Mouse (Mus musculus) heart, postnatal 4 days (tissue): ENCODE data around the gene Rab19. TPM values are rescaled to one million over a fixed set of nuclear protein-coding genes. Genes with fewer than 3 reads are reported as not detected.
"Not testable (repeated sequence)": the region's sequence is repeated elsewhere in the genome, so short reads cannot be mapped to it uniquely, and the experiment has no call there.

ENCODE experiments used
- DNase-seq: peaks from one replicate; pipeline ENCODE4 v3.0.0; 2021
- total RNA-seq, 2 experiments: library from RNA; stranded (reverse); gene quantifications; 2 replicates each; pipeline ENCODE4 v1.2.3; 2021

The Rab19 gene
- total RNA-seq, 2 experiments from 2014 or later: 0.17 to 0.23 TPM

DNA sequence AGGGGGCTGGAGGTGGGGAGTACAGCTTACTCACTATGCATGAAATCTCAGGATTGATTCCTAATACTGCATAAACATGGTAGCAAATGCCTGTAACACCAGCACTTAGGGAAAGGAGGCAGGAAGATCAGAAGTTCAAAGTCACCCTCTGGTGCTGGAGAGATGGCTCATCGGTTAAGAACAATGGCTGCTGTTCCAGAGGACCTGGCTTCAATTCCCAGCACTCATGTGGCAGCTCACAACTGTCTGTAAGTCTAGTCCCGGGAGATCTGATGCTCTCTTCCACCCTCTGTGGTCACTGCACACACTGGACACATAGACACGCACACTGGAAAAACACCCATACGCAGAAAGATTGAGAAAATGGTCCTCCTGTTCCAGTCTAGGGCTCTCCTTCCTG lies 52.2 kb downstream of the Rab19 start:
- DNase-seq: no peak

DNA sequence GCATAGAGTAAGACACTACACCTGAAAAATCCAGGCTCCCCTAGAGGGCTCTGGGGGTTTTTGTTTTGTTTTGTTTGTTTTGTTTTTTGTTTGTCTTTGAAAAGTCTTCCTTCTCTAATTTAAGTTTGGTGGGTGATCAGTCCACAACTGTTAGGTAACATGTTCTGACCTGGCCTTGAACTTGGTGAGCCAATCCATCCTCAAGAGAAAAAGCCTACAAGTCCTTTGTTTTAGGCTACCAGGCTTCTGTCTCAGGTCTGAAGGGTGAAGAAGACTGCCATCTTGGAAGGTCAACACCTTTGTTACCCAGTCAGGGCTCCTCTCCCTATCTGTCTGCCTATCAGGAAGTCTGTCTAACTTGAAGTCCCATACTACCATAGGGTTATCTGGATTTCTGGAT lies 52.7 kb downstream of the Rab19 start:
- DNase-seq: no peak

- DNase-seq: no peak
Observed at GRCm38 (mm10) chr6:39434111-39434885, 53.3 kb downstream of the Rab19 start.

DNA sequence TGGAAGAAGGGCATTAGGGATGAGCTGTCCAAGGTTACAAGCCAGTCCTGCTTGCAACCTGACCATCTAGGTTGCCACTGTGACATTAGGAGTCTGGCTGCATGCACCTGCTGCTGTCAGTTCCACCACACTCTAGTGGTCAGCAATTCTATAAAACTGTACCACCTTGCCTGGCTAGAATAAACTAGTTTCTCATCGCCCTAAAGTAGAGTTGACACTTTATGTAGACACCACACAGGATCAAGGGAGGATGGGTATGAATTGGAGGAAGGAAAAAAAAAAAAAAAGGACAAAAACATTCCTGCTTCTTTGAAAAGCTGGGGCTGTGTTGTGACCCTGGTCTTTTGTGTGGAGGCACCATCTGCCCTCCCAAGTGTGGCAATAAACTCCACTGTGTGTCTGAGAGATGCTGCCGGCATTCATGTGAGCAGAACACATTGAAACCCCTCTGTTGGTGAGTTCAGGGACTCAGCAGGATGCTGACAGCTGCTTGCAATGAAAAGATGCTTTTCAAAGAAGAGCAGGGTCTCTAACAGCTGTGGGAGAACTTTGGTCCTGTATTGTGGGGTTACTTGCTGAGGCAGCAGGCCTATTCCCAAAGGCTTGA lies 54.0 kb downstream of the Rab19 start:
- DNase-seq: no peak

GRCm38 (mm10) chr6:39435875-39436274 lies 54.9 kb downstream of the Rab19 start:
- no peak for DNase-seq

DNA sequence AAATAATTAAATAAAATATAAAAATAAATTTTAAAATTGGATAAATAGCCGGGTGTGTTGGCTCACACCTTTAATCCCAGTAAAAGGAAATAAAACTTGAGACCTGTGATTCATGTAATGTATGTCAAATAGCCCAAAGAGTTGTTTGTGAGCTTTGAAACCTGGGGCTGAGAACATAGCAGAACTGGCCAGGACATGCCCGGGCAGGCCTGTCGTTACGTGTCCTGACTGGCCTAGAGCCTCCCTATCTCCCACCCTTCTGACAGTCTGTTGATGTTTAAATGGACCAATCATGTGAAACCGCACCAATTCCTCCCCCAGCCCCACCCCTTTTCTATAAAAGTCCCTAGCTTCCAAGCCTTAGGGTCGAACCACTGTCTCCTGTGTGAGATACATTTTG lies 56.5 kb downstream of the Rab19 start:
- not testable (repeated sequence) for DNase-seq

Other genes starting within 250 kb of the Rab19 start
- gene Kdm7a, start 174.4 kb upstream of the Rab19 start, total RNA-seq: 10 to 100 TPM; 12.3 to 12.5 TPM
- gene Slc37a3, start 3.5 kb upstream of the Rab19 start, total RNA-seq: 10 to 100 TPM; 27.9 to 34.3 TPM
- 10 to 100 TPM; 47.3 to 84.9 TPM for gene Mkrn1, start 39.3 kb downstream of the Rab19 start, total RNA-seq
- 10 to 100 TPM; 26.1 to 27.5 TPM for gene Dennd2a, start 176.7 kb downstream of the Rab19 start, total RNA-seq
- 10 to 100 TPM; 15.9 to 16.6 TPM for gene Adck2, start 192.7 kb downstream of the Rab19 start, total RNA-seq
- not detected for gene Gm42420, start 204.6 kb downstream of the Rab19 start, total RNA-seq
- gene Ndufb2, start 211.4 kb downstream of the Rab19 start, total RNA-seq: 100 to 1,000 TPM; 406 to 449 TPM